Mouse (Mus musculus) heart, adult 9 months (tissue): ENCODE results near the gene Kidins220.

Source experiments
- DNase-seq, 2 experiments: peaks; one replicate each; pipeline ENCODE4 v3.0.0; 2022; ENCODE audit warnings: low spot score in 2 of 2

Kidins220 gene

DNA sequence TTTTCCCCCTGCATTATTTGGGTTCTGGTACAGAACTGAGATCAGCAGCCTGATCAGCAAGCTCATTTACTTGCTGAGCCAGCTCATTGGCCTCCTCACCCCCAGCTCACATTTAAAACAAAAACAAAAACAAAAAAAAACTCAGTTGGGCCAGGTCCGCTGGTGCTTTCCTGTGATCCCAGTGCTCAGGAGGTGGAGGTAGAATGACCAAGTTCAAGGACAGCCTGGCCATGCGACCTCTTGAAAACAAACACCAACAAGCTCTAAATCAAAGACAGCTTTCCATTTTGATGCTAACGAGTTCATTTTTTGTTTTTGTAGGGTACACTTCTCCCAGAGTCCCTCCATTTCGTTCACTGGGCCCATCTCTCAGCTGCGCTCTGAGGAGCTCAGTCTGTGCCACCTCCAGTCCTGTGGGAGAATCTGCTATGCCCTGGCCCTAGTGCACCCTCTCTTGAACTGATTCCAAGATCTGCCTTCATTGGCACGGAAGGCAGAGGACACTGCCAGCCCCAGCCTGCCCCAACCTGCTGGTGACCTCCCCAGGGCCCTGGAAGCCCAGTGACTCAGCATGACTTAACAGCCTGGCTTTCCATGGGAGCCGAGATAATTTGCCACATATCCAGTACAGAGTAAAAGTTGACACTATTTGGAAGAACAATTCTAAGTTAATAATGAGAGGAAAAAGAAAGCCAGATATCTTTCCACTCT, 135.4 kb downstream of the Kidins220 start:
- peak; percentile 43 to 62 for DNase-seq

DNA sequence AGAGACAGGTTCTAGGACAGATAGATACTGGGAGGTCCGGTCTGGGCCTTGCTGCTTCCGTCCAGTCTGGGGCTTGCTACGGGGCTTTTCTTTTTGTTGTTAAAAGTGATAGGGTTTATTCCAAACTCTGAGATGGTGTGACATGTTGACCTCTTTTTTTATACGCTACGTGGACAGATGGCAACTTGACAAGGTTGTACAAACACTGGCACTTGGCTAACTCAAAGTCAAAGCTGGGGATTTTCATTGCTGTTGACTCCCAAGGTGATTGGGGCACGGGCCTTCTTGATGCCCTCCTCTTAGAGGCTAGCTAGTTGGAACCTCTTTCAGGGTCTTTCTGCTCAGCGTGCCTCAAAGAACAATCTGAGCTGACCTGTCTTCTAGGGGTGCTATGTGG, 136.0 kb downstream of the Kidins220 start:
- no peak for DNase-seq
